Mouse (Mus musculus) urinary bladder, postnatal 4 days (tissue): Measurements from ENCODE around the gene Dcaf15.

Experiments
- DNase-seq, 2 experiments: peaks; one replicate each; pipeline ENCODE4 v3.0.0; 2021 to 2022; ENCODE audit warnings: low spot score in 2 of 2

Gene Dcaf15

DNA sequence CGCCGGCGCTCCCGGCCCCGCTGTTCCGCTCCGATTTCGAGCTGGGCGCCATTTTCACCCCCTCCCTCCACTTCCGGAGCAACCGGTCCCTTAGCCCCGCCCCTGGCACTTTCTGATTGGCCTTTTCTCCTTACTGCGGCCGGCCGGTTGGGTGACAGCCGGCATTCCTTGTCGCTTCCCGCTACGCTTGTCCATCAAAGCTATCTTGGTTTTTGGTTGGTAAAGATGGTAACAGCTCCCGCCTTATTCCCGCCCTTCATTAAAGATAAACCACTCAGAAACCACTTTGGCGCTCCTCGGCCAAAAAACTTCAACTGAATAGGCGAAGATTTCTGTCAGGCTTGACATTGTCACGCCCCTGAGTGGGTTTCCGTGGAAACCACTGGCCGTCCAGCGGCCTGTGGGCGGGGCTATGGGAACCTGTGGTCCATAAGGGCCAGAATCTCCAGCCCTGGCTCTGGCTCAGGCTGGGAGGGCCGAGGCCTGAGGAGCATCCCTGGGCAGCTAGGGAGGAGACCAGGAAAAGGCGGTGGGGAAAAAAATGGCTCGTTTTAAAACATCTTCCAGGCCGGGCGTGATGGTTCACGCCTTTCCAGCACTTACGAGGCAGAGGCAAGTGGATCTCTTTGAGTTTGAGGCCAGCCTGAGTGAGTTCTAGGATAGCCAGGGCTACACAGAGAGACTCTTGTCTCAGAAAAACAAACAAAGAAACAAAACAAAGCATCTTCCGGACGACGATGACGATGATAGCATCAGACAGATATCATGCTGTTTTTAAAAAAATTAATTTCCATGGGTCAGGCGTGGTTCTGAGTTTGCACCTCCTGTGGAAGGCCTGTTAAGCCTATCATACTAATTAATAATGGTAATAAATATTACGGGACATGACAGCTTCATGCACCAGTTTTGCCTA is at the start of gene Dcaf15:
TSS of gene Dcaf15 (minus strand) at position 72 of the 913 bp plus-strand sequence.
- DNase-seq: peak; percentile 97 to 99

DNA sequence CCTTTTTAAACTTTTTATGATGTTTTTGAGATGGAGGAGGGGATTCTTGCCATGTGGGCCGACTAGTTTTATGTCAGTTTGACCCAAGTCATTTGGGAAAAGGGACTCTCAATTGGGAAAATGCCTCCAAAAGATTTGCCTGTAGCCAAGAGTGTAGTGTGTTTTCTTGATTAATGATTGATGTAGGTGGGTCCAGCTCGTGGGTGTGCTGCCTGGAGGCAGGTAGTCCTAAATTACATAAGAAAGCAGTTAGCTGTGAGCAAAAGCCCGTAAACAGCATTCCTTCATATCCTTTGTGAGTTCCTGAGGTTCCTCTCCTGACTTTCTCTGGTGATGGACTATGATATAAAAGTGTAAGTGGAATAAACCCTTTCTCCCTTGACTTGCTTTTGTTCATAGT is 44.6 kb upstream of the Dcaf15 start:
- DNase-seq: no peak

DNA sequence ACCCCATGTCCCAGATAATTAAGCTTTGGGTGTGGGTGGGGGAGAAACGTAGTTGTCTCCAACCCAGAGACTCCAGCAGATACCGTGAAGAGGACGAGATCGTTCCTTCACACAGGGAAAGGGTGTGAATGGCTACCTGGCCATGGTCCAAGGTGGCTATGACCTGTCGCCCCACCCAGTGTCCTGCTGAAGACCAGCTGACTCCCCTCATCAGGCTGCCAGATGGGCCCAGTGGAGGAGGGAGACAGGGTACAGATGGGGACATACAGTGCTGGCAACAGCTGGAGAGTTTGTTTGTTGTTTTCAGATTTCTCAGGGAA is 43.9 kb upstream of the Dcaf15 start:
- no peak for DNase-seq

DNA sequence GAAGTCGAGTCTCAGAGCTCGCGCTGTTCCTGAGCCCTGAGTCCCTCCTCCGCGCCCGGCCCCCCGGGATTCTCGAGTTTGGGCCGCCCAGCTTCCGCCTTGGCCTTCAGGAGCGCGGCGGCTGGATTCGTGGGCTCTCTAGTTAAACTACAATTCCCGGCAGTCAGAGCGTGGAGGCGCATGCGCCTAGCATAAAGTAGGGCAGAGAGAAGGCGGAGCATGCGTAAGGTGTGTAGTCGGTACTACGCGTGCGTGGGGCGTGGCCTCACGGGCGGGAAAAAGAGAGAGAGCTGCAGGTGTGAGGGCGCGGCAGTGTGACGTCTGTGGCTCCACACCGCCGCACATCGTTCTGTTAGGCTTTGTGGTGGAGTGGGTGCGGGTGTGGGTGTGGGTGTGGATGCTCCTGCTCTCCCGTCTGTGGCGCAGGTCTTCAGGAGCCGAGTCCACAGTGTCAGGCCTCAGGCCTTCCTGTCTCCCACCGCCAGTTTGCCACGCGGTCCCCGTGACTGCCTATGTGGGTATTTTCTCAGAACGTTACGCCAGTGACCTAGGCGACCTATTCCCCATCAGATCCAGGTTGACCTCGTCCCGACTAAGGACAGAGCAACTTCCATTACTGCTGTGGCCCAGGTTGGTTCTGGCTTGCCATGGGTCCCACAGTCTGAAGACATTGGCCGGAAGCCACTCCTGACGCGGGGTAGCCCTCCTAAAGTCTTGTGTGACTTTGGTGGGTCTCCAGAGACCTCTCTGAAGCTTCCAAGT is 43.4 kb upstream of the Dcaf15 start, which contains the start of the genes Cc2d1a and 4930432K21Rik:
TSS of gene Cc2d1a (minus strand) at position 168 of the 762 bp plus-strand sequence.
TSS of gene 4930432K21Rik (plus strand) at position 257 of the 762 bp plus-strand sequence.
- peak; percentile 89 to 90 for DNase-seq

DNA sequence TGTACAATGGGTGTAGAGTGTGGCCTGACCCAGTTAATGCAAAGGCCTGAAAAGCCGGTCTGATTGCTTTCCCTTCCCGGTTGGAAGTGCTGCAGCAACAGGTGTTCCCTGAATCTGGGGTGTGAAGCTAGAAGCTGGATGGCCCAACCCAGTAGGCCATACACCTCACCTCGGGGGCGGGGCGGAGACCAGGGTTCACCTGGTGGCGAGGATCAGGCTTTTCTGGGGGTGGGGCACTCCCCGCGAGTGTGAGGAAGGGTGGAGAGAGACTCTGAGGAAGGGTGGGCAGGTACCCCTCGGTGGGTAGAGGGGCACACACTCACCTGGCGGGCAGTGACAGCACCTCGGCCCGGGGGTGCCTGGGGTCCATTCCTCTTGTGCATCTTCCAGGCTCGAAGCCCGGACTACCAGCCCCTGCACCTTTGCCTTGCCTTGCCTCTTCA is 42.8 kb upstream of the Dcaf15 start:
- no peak for DNase-seq

DNA sequence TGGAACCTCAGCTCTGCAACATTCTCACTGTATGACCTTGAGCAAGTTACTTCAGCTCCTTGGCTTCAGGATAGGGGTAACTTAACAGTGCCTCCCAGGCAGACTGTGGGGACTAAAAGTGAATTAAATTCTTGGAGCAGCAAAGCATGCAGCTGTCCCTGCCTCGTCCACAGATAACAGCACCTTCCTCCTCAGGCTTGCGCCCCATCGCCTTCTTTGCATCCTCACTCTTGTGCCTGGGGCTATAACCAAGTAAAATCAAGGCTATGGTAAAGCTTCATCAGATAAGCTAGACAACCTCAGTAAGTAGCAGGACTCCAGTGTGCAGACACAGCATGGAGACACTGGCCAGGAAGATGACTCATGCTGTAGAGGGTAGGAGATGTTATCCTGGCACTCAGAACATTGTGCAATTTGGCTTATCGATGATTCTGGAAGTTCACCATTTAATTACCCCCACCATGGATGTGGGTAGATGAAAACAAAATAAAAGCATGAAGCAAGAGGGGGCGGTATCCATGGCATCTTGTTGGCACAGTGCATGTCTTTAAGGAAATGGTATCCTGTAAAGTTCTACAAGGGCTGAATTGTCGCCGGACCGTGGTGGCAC is 40.2 kb upstream of the Dcaf15 start:
- no peak for DNase-seq

DNA sequence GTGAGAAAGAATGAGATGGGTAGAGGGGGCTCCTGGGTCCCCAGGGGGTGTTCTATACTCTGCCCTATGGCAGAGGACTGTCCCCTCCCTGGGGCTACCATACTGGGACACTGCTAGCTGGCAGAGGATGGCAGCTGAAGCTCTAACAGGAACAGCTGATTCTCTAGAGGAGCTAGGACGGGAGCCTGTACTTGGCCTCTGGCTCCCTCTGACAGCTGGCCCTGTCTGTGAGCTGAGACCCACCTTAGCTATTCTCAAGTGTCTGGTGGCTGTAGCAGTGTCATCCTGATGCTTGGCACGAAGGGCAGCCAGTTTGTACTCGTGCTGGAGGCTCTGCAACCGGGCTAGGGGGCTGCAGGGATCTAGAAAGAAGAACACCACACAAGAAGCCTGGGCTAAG is 36.3 kb upstream of the Dcaf15 start:
- DNase-seq: no peak

DNA sequence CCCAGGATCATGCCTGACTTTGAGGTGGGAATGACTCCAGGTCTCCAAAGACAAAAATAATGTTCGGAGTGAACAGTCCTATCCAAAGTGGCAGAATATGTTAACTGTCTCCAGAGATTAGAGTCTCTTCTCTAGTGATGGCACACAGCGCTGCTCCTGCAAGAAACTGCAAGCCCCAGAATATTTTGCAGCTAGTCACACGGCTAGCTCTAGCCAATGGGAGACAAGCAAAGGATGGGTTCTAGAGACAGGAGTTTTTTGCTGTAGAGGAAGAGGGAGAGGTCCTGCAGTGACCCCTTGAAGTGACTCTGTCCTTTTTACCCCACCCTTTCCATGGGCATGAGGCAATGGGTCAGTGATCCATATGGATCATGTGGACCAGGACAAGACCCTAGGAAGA is 33.3 kb upstream of the Dcaf15 start:
- DNase-seq: no peak

DNA sequence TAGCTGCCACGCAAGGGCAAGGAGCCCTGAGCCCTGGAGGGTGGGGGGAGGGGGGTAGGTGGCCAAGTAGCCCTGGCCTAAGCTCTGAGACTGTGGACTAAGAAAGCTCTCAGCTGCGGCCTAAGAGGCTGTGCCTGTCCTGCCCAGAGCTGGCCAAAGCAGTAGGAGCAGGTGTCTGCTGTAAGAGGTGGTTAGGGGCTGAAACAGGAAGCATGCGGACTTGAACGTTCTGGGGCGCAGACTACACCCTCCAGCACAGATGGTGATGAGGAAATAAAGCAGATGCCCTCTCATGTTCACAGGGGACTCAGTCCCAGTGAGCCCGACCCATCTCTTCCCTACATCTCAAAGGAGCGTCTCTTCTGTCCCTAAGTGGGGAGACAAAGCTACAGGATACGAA is 27.7 kb upstream of the Dcaf15 start:
- DNase-seq: no peak

DNA sequence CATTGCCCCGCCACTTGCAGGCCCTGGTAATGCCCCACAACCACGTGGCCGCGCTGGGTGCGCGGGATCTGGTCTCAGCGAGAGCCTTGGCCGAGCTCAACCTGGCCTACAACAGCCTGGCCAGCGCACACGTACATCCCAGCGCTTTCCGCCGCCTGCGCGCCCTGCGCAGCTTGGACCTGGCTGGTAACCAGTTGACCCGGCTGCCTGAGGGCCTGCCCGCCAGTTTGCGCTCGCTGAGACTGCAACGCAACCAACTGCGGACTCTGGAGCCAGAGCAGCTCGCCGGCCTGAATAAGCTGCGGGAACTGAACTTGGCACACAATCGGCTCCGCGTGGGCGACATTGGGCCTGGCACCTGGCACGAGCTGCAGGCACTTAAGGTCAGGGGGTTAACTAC is 26.2 kb upstream of the Dcaf15 start:
- DNase-seq: no peak

DNA sequence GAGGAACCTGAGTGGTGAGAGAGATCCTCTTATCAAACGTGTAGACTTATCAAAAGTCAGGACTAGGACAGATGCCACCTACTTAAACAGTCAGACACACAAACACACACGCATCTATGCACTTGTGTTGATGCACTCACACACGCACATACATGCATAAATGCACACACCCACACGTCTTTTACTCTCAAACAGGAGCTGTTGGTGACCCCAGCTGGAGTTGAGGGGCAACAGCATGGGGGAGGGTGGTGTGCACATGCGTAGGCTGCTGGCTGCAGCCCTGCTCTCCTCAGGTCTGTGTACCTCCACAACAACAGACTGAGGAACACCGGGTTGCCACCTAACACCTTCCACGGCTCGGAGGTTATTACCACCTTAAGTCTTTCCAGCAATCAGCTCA is 23.7 kb upstream of the Dcaf15 start:
- DNase-seq: no peak

DNA sequence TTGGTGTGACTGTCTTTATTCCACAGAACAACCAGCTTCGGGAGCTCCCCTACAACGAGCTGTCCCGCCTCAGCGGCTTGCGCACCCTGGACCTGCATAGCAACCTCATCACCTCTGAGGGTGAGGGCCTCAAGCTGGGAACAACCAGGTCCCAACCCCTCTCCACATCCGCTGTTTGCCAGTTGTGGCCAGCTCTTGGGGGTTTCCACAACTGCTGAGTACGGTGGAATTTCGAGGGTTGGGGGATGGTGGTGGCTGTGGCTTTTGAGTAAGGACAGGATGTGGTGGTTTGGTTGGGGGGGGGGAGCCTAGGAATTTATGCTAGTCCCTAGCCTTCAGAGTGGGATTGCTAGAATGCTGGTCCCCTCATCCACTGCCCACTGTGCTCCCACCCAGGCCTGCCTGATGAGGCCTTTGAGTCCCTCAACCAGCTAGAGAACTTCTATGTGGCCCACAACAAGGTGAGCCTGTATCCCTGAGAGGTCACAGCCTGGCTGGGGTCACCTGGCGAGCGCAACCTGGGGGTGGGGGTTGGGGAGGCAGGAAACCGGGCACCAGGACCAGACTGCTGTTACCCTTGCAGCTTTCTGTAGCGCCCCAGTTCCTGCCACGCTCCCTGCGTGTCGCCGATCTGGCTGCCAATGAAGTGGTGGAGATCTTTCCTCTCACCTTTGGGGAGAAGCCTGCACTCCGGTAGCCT is 22.8 kb upstream of the Dcaf15 start:
- no peak for DNase-seq

DNA sequence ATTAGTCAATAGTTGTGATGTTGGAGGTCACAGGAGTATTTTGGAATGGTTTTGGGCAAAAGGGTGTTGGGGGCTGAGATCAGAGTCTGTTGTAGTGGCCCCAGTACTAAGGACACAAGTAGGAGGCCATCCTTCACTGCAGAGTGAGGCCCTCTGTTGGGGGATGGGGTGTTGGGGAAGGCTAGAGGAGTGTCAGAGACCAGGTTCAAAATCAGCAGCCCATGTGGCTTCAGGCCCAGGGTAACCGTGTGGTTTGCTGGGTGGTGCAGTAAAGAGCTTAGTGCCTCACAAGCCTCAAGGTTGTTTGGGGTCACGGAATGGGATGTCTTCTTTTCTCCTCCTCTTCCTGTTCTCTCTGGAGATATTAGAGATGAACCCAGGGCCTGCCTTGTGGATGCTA is 22.2 kb upstream of the Dcaf15 start:
- DNase-seq: no peak

DNA sequence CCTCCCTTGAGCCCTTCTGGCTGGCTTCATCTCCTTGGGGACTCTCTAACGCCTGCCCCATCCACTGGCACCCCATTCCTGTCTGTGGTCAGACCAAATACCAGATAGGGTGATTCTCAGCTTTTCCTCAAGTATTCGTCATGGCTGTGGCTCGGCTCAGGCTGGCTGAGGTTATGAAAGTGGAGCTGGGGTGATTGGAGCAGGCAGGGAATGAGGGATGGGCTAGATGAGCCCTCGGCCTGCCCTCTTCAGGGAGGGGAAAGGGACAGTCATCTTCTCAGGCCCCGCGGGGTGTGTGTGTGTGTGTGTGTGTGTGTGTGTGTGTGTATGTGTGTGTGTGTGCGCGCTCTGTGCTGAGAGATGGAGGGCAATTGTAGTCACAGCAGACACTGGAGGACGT is 21.1 kb upstream of the Dcaf15 start, which contains the start of gene Podnl1:
TSS of gene Podnl1 (plus strand) at position 334 of the 400 bp plus-strand sequence.
- DNase-seq: no peak

DNA sequence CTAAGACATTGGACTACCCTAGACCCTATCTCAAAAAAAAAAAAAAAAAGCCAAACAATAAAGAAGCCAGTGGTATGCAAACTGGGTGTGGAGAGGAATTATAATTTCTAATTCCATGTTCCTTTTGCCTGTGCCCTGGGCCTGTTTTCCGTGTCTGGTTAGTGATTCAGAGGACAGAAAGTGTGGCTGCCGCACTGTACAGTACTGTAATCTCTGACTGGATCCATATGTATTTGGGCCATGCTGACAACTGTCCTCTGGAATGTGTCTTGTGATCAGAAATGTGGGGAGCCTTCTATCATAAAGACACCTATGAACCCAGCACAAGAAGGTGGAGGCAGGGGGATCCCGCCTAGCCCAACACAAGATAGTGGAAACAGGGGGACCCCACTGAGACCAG is 17.6 kb upstream of the Dcaf15 start:
- no peak for DNase-seq

DNA sequence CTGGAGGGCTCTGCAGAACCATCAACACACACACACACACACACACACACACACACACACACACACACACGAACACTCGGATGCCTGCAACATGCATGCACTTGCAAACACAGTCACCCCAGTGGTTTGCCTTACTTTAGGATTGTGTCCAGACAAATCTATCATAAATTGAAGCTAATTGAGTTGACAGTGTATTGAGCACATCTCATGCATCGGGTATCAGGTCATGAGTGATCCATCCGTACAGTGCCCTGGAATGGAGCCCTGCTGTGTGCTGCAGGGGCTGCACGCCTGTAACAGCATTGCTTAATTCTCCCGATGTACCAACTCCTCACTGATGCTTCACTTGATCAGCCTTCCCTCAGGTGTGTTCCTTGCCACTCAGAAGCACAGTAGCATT is 11.1 kb upstream of the Dcaf15 start:
- DNase-seq: no peak

DNA sequence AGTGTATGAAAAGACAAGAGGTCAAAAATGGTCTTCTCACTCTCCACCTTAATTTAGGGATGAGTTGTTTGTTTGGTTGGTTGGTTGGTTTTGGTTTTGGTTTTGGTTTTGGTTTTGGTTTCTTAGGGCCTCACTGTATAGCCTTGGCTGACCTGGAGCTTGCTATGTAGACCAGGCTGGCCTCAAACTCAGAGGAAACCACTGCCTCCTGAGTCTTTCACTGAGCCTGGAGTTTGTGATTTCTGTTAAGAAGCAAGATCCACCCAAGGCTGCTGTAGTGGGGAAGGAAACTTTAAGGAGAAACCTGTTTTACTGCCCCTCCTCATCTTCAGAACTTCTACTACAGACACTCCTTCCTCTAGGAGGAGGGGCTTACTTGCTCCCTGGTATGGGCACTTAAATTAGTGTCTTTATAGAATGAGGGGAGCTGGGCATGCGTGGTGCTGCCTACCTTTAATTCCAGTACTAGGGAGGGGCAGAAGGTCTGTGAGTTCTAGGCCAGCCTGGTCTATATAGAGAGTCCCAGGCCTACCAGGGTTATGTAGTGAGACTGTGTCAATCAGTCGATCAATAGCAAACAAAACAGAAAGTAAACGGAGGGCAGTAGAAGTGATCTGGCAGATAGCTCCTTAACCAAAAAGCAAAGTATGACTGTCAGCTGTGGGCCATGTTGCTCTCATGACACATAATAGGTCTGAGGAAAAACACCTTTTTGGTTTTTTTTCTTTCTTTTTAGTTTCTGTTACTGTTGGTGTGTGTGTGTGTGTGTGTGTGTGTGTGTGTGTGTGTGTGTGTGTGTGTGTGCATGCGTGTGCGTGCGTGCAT is 1.9 kb upstream of the Dcaf15 start:
- no peak for DNase-seq

DNA sequence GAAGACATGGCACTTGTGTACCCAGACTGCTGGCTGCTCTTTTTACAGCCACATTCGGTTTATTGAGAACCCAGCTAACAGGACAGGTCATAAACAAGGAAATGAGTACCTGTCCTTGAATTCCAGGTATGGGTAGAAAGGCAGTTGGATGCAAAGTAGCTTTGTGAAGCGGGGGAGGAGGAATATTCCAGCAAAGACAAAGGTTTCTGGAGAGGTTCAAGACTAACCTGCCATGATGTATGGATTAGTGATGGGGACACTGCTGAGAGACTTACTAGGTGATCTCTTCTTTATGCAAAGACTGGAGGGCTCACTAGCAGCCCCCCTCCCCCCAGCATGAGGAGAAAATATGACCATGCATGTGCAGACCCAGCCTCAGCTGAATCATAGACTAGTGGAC is 1.1 kb upstream of the Dcaf15 start:
- no peak for DNase-seq

DNA sequence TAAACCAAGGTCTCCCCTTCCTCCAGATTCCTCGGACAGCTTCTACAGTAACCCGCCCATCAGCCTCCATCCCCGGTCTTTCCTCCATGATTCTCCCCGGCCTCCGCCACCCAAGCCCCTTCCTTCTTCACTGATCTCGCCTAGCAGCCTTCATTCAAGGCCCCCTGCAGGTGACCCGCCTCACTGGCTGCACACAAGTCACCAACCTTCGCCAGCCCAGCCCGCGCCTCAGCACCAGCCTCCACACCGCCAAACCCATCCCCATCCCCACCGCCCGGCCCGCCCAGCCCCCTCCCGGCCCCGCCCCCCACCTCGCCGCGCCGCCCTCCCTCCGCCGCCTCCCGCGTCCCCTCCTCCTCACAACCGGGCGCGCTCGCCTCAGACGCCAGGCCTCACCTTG is 347 bp downstream of the Dcaf15 start:
- DNase-seq: peak in 1 of 2 experiments; percentile 56

DNA sequence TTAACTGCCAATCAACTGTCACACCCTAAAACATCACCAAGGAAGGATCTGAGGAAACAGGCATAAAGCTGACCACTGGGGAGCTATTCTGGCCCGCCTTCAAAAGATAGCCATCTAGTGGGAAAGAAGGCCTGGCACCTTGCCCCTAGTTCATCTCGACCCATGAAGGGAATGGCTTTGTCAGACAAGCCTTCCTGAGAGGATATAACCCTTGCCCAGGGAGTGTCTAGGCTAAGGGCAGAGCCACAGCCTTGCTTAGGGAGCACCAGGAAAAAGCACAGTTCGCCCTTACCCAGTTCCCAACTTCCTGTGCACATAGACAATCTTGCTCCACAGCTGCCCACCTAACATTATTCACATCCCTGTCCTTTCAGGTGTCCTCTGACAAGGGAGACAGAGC is 967 bp downstream of the Dcaf15 start:
- DNase-seq: no peak
